Mouse (Mus musculus) lung, adult 2 months (tissue): ENCODE measurements around the gene Alg13.

Experiments used
- CTCF ChIP-seq: fragments of 200-500 bp; IDR thresholded peaks from 2 replicates; pipeline ENCODE4 v1.5.1; 2011; ENCODE audit warnings: mild to moderate bottlenecking, low read length, control low read depth; ENCODE audit not compliant: insufficient read depth
- POLR2A ChIP-seq: fragments of 200-500 bp; IDR thresholded peaks from 2 replicates; pipeline ENCODE4 v1.6.1; 2011; ENCODE audit warnings: low read depth, mild to moderate bottlenecking, control low read depth, low read length, borderline replicate concordance; ENCODE audit errors: extremely low read depth

GRCm38 (mm10) chrX:144318164-144318979, 768 bp downstream of the Alg13 start:
- TF ChIP-seq CTCF (no peak), POLR2A (no peak)
